20 mouse cellular contexts compared by ENCODE assay signal in the genomic region with DNA sequence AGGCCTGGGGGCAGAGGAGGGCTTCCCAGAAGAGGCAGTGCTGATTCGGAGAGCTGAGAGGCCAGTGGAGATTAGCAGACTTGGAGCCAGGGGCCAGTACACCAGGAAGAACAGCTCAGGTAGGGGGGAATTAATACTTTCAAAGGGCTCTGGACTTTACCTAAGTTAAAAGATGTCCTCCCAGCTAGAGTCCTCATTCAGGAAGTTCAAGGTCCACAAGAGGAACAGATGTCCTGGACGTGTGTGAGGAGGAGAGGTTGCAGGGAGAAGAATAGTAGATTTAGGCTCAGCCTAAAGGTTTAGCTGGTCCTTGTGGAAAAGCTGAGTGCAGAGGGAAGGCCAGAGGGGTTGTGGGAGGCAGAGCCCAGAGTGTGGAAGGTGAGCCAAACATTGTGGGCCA. TPM values are rescaled to one million over a fixed set of nuclear protein-coding genes. Genes with fewer than 3 reads are reported as not detected.
DNase-seq lines count a peak whose midpoint lies in the region; ATAC-seq and TF ChIP-seq lines count a peak whose summit lies in the region.
"Had no signal": no experiment of that assay in that cellular context is flagged by ENCODE, and none has a peak within 500 bp of the region (broad histone marks: within the 10 kb centered on the region; RNA-seq: fewer than 3 reads in every experiment).

No protein-coding gene starts in this region.

- TF ChIP-seq CTCF in lung, postnatal 0 days (IDR thresholded peaks at IDR 0.05), result no peak
- TF ChIP-seq CTCF in thymus, adult 2 months (IDR thresholded peaks at IDR 0.05; ENCODE audit: borderline replicate concordance, control insufficient read depth, extremely low read depth, insufficient read depth, low read length, poor library complexity), result no peak

- H3K27ac ChIP-seq in heart, embryonic 16.5 days (ENCODE audit: low read length), result peak overlapping the region; percentile 92
- H3K27ac ChIP-seq in lung, postnatal 0 days (ENCODE audit: low read length), result peak overlapping the region; percentile 75
- H3K27ac ChIP-seq in intestine, embryonic 16.5 days (ENCODE audit: low read length), result no peak overlapping the region
- H3K27ac ChIP-seq in thymus, adult 2 months (ENCODE audit: control insufficient read depth, insufficient read depth, low read length), result no peak overlapping the region
- H3K27ac ChIP-seq: embryonic facial prominence, embryonic 13.5 days; forebrain, embryonic 15.5 days; hindbrain, embryonic 13.5 days; limb, embryonic 13.5 days; liver, embryonic 14.5 days; neural tube, embryonic 12.5 days had no signal

- no peak for DNase-seq in heart, postnatal 36 days
- DNase-seq in lung, postnatal 0 days (ENCODE audit: low spot score), result no peak
- no peak for DNase-seq in lung, postnatal 14 days
- peak; percentile 12 for DNase-seq in yolk sac, embryonic 10.5 days (ENCODE audit: low spot score)
- no peak for DNase-seq in thymus, adult 2 months
- DNase-seq: adrenal gland, adult 2 months; cerebellum, adult 9-10 months; gastrocnemius, postnatal 14 days; lung, postnatal 36 days; right cerebral cortex, adult 18-20 months had no signal

- peaks cover 12% of the 10 kb centered on the region for H3K4me1 ChIP-seq in heart, embryonic 16.5 days (ENCODE audit: control insufficient read depth, insufficient read depth, low read length)
- H3K4me1 ChIP-seq in lung, postnatal 0 days (ENCODE audit: insufficient read depth, low read depth, low read length), result peaks cover 19% of the 10 kb centered on the region; the same call in 1 of the 2 replicates
- peaks cover 6% of the 10 kb centered on the region; the same call in 1 of the 2 replicates for H3K4me1 ChIP-seq in intestine, embryonic 16.5 days (ENCODE audit: control insufficient read depth, insufficient read depth, low read length)
- no peaks in the 10 kb centered on the region for H3K4me1 ChIP-seq in thymus, adult 2 months (replicated peaks; ENCODE audit: control insufficient read depth, insufficient read depth, low read length)
- H3K4me1 ChIP-seq: hindbrain, embryonic 13.5 days; limb, embryonic 13.5 days; neural tube, embryonic 12.5 days had no signal

- H3K9ac ChIP-seq in heart, embryonic 16.5 days (ENCODE audit: low read length), result peak overlapping the region; percentile 47; the same call in 1 of the 2 replicates
- H3K9ac ChIP-seq in lung, postnatal 0 days (replicated peaks; ENCODE audit: low read depth), result no peak overlapping the region; the same call in 1 of the 2 replicates
- H3K9ac ChIP-seq in intestine, embryonic 16.5 days (ENCODE audit: low read depth, low read length), result no peak overlapping the region
- H3K9ac ChIP-seq: embryonic facial prominence, embryonic 13.5 days; forebrain, embryonic 15.5 days; hindbrain, embryonic 13.5 days; liver, embryonic 14.5 days; neural tube, embryonic 12.5 days had no signal

- no peaks in the 10 kb centered on the region for H3K27me3 ChIP-seq in heart, embryonic 16.5 days (ENCODE audit: control insufficient read depth, insufficient read depth, low read length)
- H3K27me3 ChIP-seq in lung, postnatal 0 days (replicated peaks; ENCODE audit: insufficient read depth, low read length), result no peaks in the 10 kb centered on the region
- no peaks in the 10 kb centered on the region for H3K27me3 ChIP-seq in intestine, embryonic 16.5 days (replicated peaks; ENCODE audit: control insufficient read depth, insufficient read depth, low read length)
- H3K27me3 ChIP-seq in thymus, adult 2 months (ENCODE audit: control insufficient read depth, insufficient read depth, low read length), result no peaks in the 10 kb centered on the region
- H3K27me3 ChIP-seq: embryonic facial prominence, embryonic 13.5 days; forebrain, embryonic 15.5 days; hindbrain, embryonic 13.5 days; limb, embryonic 13.5 days; neural tube, embryonic 12.5 days had no signal

- no peak for ATAC-seq in heart, embryonic 16.5 days (replicated peaks; ENCODE audit: extremely low read depth, insufficient read depth, low FRiP score)
- no peak for ATAC-seq in lung, postnatal 0 days
- peak; percentile 56 for ATAC-seq in intestine, embryonic 16.5 days
- ATAC-seq: inflammation-experienced regulatory T-cells, adult 6 months had no signal

- H3K4me3 ChIP-seq in heart, embryonic 16.5 days (ENCODE audit: low read length), result no peak overlapping the region
- no peak overlapping the region for H3K4me3 ChIP-seq in lung, postnatal 0 days (ENCODE audit: low read depth, low read length)
- H3K4me3 ChIP-seq in intestine, embryonic 16.5 days (ENCODE audit: low read length), result no peak overlapping the region
- no peak overlapping the region for H3K4me3 ChIP-seq in thymus, adult 2 months (ENCODE audit: control insufficient read depth, insufficient read depth, low read length)
- H3K4me3 ChIP-seq: embryonic facial prominence, embryonic 13.5 days; forebrain, embryonic 15.5 days; hindbrain, embryonic 13.5 days; limb, embryonic 13.5 days; neural tube, embryonic 12.5 days had no signal

- no peaks in the 10 kb centered on the region for H3K9me3 ChIP-seq in heart, embryonic 16.5 days (replicated peaks; ENCODE audit: control insufficient read depth, low read length)
- no peaks in the 10 kb centered on the region for H3K9me3 ChIP-seq in lung, postnatal 0 days (ENCODE audit: low read length)
- no peaks in the 10 kb centered on the region for H3K9me3 ChIP-seq in intestine, embryonic 16.5 days (ENCODE audit: control insufficient read depth, low read length)
- H3K9me3 ChIP-seq: embryonic facial prominence, embryonic 13.5 days; forebrain, embryonic 15.5 days; hindbrain, embryonic 13.5 days; limb, embryonic 13.5 days; neural tube, embryonic 12.5 days had no signal

- no peak overlapping the region for H3K4me2 ChIP-seq in heart, embryonic 16.5 days (ENCODE audit: low read depth, low read length)
- H3K4me2 ChIP-seq in lung, postnatal 0 days (replicated peaks; ENCODE audit: low read depth, low read length), result no peak overlapping the region
- H3K4me2 ChIP-seq in intestine, embryonic 16.5 days (ENCODE audit: low read depth, low read length), result no peak overlapping the region
- H3K4me2 ChIP-seq: embryonic facial prominence, embryonic 13.5 days; forebrain, embryonic 15.5 days; hindbrain, embryonic 13.5 days; limb, embryonic 13.5 days; midbrain, embryonic 11.5 days; neural tube, embryonic 12.5 days had no signal

- TF ChIP-seq POLR2A in thymus, adult 2 months (IDR thresholded peaks at IDR 0.05; ENCODE audit: control insufficient read depth, extremely low read depth, insufficient read depth, low read length, poor library complexity), result no peak

- intact Hi-C loops in heart, postnatal 36 days (cut with DNase I), result no loop called here

- 63% methylated on average over 2 of the region's 2 CpGs for WGBS in heart, embryonic 16.5 days
- WGBS in lung, postnatal 0 days, result 50% methylated on average over 2 of the region's 2 CpGs
- 53% methylated on average over 2 of the region's 2 CpGs for WGBS in intestine, embryonic 16.5 days
- 91% methylated on average over 2 of the region's 2 CpGs for WGBS in thymus, adult 2 months

- H3K36me3 ChIP-seq in heart, embryonic 16.5 days (ENCODE audit: control insufficient read depth, insufficient read depth), result peaks cover 3% of the 10 kb centered on the region
- peaks cover 12% of the 10 kb centered on the region for H3K36me3 ChIP-seq in lung, postnatal 0 days (ENCODE audit: insufficient read depth, low read length)
- no peaks in the 10 kb centered on the region for H3K36me3 ChIP-seq in intestine, embryonic 16.5 days (ENCODE audit: control insufficient read depth, insufficient read depth, low read length)
- no peaks in the 10 kb centered on the region; the same call in 1 of the 2 replicates for H3K36me3 ChIP-seq in thymus, adult 2 months (ENCODE audit: control insufficient read depth, insufficient read depth, low read length)

- TF ChIP-seq EP300 in lung, postnatal 0 days (IDR thresholded peaks at IDR 0.05), result no peak

RNA-seq across cellular contexts. Expression of a gene that starts 36.2 kb away (rescaled TPM):
- polyA plus RNA-seq in heart, embryonic 16.5 days (2015; fragmentation: Nextera tagmentation; extraction: Ambion mirVana), result 34.9 and 38.3 TPM in 2 replicates
- 10 to 100 TPM; 25.2 to 27.3 TPM for total RNA-seq in heart, postnatal 36 days (2021)
- 47.5 and 48.4 TPM in 2 replicates for polyA plus RNA-seq in lung, postnatal 0 days (2015; fragmentation: Nextera tagmentation; extraction: Ambion mirVana)
- polyA plus RNA-seq in intestine, embryonic 16.5 days (2015; fragmentation: Nextera tagmentation; extraction: Ambion mirVana), result 40.4 and 44.3 TPM in 2 replicates
- 25.1 and 28.7 TPM in 2 replicates for polyA plus RNA-seq in thymus, adult 2 months (2012; rRNA removed)

RNA-seq across cellular contexts. Expression of a gene that starts 38.6 kb away (rescaled TPM):
- 682 and 733 TPM in 2 replicates for polyA plus RNA-seq in heart, embryonic 16.5 days (2015; fragmentation: Nextera tagmentation; extraction: Ambion mirVana)
- 100 to 1,000 TPM; 843 to 906 TPM for total RNA-seq in heart, postnatal 36 days (2021)
- polyA plus RNA-seq in lung, postnatal 0 days (2015; fragmentation: Nextera tagmentation; extraction: Ambion mirVana), result 129 and 140 TPM in 2 replicates
- 187 and 215 TPM in 2 replicates for polyA plus RNA-seq in intestine, embryonic 16.5 days (2015; fragmentation: Nextera tagmentation; extraction: Ambion mirVana)
- polyA plus RNA-seq in thymus, adult 2 months (2012; rRNA removed), result 79.8 and 88.9 TPM in 2 replicates

RNA-seq across cellular contexts. Expression of a gene that starts 54.1 kb away (rescaled TPM):
- 39.7 and 47.7 TPM in 2 replicates for polyA plus RNA-seq in heart, embryonic 16.5 days (2015; fragmentation: Nextera tagmentation; extraction: Ambion mirVana)
- 10 to 100 TPM; 27.1 to 30.3 TPM for total RNA-seq in heart, postnatal 36 days (2021)
- 34.0 and 37.6 TPM in 2 replicates for polyA plus RNA-seq in lung, postnatal 0 days (2015; fragmentation: Nextera tagmentation; extraction: Ambion mirVana)
- 44.2 and 54.9 TPM in 2 replicates for polyA plus RNA-seq in intestine, embryonic 16.5 days (2015; fragmentation: Nextera tagmentation; extraction: Ambion mirVana)
- 7.2 and 7.5 TPM in 2 replicates for polyA plus RNA-seq in thymus, adult 2 months (2012; rRNA removed)

Comparison
In these comparisons a context has a peak if more than half of its experiments do, and no peak if none do; other contexts are left out.
1. H3K27ac ChIP-seq: peak in heart, embryonic 16.5 days (single experiment) and lung, postnatal 0 days (single experiment); none in intestine, embryonic 16.5 days (single experiment) and thymus, adult 2 months (single experiment).